Mouse (Mus musculus) spleen, postnatal 10 days (tissue): Measurements from ENCODE around the gene C77080.

Experiments
- DNase-seq, 2 experiments: peaks; one replicate each; pipeline ENCODE4 v3.0.0; 2021 to 2022; ENCODE audit warnings: low spot score in 2 of 2

The C77080 gene

DNA sequence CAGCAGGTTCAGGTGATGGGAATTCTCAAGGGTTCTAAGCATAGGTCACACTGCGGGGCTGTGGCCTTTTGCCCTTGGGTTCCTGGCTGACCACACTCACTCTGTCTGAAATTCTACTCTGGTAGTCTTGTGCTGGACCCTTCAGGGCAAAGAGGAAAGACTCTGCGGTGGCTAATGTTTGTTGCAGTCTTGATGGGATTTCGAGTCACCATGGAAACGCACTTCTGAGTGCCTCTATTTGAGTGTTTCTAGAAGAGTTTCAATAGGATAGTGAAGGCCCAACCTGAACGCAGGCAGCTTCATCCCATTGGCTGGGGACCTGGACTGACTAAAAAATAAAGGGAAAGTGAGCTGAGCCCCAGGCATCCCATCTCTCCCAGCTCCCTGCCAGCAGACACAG, 5.6 kb upstream of the C77080 start:
- no peak for DNase-seq

DNA sequence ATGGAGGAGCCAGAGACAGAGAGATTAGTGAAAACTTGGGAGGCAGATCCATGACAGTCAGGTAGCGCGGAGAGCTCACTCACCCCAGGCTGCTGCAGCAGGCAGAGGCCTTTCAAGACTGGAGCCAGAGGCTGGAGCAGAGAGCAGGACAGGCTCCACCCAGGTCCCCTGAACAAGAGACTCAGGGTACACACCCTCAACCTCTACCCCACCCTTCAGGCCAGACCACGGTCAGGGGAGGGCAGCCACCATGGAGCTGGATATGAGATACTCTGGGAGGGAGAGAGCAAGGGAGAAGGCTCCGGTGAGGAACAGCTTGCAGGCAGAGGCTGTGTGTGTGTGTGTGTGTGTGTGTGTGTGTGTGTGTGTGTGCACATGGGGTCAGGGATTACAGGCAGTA, 5.0 kb upstream of the C77080 start:
- no peak for DNase-seq

DNA sequence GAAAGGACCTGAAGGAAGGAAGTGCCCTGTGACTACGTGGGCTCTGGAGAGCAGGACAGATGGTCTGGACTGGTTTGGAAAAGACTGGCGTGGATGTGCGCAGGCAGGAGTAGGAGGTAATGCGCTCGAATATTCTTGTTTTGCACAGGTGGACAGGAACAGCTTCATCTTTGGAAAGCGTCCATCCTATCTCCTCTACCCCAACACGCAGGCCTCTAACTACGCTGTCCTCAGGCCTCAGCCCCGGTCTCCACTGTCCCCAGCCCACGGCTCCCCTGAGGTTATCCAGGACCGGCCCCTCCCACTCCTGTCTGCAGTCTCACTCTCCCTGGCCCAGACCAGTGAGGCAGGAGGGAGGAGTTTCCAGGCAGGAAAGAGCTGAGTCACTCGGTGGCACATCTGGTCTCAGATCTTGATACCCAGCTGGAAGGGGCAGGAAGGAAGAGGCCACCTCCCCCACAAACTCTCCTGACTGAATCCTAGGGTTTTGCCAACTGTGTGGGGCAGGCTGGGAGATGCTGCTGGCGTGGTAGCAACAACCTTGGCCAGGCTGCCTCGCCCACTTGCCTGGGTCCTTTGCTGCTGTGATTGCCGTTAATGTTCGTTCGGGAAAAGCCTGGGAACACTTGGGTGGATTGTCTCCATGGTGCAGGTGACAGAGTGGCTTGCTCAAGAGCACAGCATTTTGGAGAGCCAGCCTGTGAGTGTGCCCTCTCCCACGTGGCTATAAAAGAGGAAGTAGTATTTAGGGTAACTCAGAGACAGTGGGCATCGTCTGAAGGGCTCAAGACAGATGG, 2.2 kb upstream of the C77080 start:
- peak in 1 of 2 experiments; percentile 58 for DNase-seq

DNA sequence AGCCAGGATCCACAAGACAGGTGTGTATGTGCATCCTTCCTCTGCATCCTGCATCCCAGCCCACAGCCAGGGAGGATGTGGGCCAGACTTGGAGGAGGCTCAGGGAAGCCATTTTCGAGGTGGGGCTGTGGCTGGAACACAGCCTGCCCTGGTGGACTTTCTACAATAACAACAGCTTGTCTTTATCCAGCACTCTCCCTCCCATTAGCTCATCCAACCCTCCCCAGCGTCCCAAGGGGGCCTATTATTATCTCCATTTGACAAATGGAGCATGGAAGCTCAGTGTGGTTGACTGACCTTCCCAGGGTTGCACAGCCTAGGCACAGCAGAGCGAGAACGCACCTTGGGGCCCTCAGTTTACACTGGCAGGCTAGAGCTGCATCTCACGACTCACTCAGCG, 526 bp downstream of the C77080 start:
- DNase-seq: no peak

DNA sequence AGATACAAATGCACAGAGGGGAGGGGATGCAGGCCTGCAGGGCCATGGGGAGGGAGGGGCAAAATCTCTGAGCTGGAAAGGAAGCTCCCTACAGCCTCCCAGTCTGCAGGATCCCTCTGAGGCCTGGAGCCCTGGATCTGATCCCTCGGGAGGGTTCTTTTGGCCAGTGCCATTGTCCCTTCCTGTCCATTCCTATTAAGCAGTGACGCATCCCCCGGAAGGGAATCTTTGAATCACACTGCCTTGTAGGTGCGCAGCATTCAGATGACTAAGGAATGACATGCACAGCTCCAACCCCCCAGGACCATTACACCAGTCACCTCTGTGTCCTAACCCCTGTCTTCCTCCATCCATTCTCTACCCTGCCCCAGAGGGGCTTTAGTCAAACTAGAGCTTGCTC, 2.1 kb downstream of the C77080 start:
- no peak for DNase-seq

DNA sequence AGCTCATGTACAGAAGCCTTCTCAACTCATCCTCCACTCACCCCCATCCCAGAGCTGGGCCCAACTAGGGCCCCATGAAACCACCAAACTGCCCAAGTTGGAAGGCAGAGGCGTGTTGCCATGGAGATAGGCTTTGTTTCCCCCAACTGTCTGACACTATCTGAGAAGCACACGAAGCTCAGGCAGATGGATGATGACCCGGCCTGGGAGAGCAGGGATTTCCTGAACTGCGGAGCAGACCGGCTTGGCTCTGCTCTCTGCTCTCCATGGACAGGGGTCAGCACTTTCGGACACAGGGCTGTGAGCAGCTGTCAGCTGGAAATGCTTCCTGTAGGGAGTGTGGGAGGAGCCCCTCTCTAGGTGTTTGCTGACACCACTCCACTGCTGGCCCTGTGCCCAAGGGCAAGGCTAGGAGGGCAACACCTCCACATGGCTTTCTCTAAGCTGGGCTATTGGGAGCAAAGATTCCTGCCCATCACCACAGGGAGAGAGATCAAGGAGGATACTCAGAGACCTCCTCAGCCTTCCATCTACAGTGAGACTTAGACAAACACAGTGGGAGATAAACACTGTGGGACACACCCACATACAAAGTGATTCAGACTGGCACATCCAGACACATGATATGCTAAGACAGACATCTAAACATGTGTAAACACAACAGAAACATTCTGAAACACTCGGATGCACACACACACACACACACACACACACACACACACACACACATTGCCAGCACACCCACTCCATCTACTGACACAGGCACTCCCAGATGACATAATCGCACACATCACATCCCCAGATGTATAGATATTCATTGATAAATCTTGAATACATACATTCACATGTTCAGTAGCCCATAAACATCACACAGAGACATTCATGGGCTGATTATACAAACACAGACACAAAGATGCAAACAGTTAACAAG, 4.5 kb downstream of the C77080 start:
- no peak for DNase-seq

DNA sequence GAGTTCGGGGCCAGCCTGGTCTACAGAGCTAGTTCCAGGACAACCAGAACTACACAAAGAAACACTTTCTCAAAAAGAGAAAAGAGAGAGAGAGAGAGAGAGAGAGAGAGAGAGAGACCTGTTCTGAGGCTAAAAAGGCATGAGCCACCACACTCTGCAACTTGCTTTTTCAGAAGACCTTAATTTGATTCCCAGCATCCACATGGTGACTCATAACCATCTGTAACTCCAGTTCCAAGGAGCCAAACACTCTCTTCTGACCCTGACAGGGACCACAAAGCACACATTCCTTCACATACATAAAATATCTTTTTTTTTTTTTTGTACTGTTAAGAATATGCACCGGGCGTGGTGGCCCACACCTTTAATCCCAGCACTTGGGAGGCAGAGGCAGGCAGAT, 6.6 kb downstream of the C77080 start:
- no peak for DNase-seq

DNA sequence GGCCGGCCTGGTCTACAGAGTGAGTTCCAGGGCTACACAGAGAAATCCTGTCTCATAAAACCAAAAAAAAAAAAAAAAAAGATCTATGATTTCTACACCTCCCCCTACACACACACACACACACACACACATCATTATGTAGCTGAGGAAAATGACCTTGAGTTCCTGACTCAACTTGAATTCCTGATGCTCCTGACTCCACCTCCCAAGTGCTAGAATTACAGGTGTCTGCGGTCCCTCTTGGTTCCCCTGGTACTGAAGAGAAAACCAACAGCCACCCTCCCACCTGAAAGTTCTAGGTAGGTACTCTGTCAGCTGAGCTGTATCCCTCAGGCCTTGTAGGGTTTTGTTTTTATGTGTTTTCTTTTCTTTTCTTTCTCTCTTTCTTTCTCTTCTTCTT, 8.7 kb downstream of the C77080 start:
- DNase-seq: no peak

DNA sequence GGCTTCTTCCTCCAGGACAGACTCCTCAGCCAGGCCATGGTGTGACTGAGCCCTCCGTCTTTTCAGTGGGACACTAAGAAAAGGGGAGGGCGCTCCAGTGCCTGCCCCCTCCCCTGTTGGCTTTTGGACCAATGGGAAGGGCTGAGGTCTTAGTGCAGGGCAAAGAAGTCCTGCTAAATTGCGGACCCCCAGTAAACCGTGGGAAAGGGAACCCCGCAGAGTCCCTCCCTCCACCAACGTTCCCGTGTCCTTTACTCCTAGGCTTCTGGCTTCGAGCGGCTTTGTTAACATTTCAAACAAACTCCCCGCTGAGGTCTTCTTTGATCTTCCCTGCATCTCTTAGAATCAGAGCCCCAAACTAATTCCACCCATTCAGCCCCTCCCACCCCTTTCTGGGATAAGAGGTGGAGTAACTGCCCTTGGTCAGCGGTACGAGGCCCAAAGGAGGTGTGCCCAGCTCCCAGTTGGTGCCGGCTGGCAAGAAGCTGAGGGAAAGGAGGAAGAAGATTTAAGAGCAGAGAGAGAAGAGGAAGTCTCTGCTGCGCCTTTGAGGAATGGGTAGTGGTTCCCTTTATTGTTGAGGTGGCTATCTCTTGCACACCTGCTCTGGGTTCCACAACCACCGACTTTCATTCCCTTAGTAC, 9.6 kb downstream of the C77080 start:
- no peak for DNase-seq

DNA sequence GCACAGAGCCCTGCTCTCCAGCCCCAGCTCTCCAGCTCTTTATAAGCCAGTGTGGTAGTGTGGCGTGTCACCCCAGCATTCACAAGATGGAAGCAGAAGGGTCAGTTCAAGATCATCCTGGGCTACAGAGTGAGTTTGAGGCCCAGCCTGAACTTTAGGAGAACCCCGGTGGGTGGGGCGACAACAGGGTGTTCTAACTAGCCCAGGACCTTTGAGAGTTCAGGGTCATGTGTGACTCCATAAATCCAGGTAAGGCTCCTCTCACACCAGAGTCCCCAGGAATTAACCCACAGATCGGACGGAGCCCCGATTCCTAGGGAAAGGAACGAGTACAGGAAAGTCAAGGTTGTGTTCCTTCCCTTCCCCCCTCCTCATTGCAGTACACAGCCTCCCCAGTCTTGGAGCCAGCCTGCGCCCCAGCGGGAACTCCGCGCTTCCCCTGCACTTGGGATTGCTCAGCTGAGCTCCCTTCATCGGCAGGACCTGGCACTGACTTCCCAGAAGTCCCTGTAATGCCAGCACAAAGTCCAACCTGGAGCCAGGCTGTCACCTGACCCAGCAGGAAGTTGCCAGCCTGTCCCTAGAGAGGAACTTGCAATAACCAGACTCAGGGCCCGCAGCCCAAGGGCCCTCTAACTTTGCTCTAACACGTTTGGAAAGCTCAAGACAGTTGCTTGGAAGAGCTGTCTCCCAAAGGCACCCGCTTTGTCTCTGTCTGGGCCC, 10.3 kb downstream of the C77080 start:
- no peak for DNase-seq

DNA sequence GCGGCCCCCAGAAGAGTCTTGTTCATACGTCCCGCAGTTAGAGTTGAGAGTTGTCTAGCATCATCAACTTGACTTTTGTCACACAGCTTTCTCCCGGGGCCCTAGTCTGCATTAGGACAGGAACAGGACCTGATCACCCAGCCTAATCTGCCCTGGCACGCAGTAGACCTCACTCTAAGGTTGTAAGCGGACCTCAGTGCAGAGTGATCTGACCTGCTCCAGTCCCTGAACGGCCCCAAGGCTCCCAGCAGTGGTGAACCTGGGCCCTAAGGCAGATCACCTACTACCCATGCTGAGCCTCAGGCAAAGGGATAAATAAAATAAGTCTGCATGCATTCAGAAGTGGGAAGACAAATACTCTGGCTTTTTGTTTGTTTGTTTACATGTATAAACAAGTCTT, 11.9 kb downstream of the C77080 start:
- DNase-seq: no peak

DNA sequence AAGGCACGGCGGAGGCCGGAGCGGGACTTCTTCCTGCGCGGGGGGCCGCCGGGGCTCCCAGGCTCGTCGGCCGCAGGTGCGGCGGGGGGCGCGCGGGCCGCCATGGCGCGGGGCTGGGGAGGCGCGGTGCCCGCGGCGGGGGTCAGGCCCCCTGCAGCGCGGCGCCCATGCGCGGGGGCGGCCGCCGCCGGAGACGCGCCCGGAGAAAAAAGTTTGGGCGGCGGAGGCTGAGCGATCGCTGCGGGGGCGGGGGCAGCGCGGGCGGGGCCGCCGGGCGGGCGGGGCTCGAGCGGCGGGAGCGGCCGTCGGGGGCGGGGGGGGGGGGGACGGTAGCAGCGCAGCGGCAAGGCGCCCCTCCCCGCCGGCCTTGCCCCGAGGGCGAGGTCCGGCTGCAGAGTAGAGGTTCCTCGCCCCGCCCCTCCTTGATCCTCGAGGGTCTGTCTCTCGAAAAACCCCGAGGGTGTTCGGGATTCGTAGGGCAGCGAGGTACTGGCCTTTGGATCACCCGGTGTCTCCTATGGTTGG, 12.9 kb downstream of the C77080 start:
- DNase-seq: no peak

DNA sequence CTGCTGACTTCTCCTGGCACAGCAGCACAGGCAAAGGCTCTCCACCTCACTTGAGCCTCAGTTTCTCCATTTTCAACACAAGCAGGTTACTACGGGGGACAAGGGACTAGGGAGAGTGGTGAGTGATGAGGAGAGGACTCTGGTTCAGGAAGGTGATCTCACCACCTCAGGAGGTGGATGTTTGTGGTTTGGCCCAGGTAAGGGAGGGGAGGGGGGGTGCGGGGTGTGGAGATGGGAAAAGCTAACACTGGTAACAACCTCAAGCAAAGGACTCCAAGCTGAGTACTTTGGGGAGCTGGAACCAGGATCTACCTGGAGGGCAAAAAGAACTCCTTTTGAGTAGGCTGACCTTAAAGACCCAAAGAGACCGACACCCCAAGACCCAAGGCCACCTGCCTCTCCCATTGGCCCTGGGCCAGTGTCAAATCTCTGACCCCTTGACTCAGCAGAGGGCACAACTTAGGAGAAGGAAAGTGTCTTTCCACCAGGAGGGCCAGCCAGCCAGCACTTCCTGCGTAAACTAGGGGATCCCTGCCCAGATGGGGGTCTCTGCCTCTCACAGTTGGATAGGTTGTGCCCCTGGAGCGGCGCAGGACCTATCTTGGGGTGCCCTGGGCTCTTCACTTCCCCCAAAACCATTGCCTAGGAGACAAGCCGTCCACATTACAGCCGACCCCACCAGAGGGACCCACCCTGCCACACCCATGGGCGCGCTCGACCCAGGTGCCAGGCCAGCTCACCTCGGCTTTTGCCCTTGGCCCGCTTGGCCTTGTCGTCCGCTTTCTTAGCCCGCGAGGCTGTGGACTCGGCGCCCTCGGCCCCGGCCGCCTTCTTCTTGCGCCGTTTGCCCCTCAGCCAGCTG, 13.6 kb downstream of the C77080 start:
- no peak for DNase-seq

DNA sequence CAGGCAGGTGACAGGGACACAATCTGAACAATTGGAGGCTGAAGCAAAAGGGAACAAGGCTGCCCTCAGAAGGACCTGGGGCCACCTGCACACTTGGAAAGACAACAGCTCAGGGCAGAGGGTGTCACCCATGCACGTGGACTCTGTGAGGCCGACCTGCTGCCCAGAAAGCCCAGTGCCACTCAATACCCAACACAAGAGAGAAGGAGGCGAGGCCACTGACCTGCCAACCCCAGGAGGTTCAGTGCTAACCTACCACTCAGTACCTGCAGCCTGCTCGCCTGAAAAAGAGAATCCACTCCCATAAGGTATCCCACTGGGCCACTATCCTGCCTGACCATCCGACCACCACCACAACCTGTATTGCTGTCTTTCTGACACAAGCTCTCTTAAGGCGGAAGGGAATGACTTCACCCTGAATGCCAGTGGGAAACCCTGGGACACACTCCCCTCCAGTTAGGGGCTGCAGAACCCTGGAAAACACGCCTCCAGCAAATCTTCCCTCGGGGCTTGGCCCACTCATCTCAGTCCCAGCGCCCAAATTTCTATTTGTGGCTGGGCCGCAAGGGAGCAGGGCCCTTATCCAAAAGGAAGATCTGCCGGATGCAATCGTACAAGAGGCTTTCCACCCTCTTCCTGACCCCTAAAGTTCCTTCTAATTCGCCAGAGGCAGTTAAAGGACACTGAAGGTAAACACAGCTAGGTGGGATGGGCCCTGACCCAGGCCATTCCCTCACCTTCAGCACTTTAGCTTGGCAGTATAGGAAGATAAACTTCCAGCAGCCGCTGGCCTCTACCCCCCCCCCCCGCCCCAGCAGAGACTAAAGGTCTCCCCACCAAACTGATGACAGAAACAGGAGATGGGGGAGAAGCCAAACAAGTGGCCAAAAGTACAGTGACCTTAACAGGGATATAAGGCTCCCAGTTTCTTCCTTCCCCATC, 14.6 kb downstream of the C77080 start:
- no peak for DNase-seq

DNA sequence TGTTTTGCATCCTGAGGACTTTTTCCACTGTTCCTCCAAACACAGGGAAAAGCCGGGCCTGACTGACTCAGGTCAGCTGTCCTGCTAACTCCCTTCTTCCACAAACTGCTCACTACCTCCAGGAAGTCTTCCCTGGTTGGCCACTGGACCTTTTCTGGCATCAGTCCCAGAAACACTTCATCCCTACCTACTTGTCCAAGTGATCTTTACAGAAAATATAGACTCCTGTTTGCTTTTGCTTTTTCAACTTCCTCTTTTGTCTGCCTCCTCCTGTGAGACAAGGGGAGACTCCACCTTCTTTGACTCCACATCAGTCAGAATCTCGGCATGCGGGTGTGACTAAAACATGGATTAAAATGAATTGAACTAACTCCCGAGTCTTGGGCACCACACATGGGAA, 16.4 kb downstream of the C77080 start:
- no peak for DNase-seq

DNA sequence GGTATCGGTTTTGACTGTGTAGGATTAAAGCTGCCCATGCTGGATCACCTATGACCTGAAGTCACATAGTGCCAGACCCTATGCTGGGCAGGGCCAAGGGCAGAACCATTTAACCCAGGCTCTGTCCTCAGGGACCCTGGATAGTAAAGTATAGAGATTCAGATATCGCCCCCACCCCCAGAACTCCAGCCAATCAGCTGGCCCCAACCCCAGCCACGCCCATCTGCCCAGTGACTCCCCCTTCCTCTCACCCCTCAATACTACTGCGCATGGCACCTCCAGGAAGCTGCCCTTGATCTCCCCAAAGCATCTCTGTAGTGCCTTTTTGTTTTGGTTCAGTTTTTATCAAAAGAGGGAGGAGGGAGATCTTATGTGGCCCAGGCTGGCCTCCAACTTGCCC, 18.4 kb downstream of the C77080 start:
- no peak for DNase-seq

DNA sequence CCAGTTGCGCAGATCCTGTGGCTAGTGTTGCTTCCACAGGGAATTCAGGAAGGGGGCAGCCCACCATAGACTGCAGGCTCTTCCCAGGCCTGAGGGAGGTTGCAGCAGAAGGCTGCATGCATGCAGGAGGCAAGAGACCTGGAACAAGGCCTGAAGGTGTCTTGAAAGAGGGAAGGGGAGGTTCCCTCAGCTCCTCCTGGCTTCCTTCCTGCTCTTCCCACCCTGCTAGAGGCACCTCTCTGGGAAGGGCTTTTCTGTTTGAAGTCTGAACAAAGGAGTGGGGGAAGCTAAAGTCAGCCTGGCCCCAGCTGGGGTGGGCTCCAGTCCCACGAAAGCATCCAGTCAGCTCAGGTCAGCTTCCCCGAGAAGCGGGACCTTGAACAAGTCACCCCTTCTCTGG, 18.9 kb downstream of the C77080 start:
- DNase-seq: no peak

DNA sequence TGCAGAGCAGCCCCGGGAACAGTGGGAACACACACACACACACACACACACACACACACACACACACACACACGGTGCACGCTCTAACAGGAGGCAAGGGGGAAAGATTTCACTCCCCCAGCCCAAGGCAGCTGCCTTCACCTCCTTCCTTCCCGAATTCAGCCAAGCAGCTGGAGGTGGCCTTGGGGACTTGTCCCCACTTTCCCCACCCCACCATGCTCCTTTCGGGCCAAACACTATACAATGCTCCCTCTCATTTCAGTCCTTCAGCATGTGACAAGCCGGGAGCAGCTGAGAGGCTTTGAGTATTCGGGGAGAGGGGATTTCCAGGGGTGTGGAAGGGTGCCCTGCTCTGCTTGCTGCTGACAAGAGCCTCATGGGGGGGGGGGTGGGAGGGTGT, 19.3 kb downstream of the C77080 start:
- no peak for DNase-seq

DNA sequence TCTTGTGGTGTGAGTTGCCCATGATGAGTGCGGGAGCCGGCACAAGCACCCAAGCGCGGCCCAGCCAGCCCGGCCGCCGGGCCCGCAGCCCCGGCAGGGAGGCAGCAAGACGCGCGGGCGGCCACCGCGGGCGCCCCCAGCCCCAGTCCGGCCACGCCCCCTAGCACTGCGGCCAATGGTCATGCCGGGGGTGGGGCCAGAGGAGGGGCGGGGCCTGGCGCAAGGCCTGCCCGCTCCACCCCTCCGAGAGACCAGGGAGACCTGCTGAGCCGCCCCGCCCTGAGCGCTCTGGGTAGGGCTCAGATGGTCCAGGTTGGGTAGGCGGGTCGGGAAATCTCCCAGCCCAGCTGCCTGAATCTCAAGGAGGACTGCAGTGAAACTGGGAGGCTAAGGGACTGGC, 22.1 kb downstream of the C77080 start:
- peak in 1 of 2 experiments; percentile 65 for DNase-seq
